8 mouse cellular contexts compared by ENCODE assay signal in the genomic region with DNA sequence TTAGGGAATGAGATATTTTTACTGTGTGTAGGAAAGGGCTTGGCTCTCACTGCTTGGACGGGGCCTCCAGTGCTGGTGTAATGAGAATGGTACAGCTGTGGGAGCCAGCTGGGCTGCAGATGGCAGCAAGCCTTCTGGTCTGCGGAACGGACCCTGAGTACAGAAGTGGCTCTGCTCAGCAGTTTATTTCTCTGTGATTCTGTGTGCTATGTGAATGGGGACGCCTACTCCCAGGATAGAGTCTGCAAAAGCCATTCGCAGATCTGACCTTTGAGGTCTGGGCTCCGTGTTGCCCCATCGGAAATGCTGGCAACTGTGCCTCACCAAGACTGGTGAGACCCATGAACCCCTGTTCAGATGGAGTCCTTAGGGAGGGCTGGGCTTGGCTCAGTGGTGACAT. TPM values are rescaled to one million over a fixed set of nuclear protein-coding genes. Genes with fewer than 3 reads are reported as not detected.
DNase-seq lines count a peak whose midpoint lies in the region; ATAC-seq lines count a peak whose summit lies in the region.

No protein-coding gene starts in this region.

- H3K4me2 ChIP-seq in heart, embryonic 11.5 days = peak overlapping the region; percentile 90
- peak overlapping the region; percentile 67 for H3K4me2 ChIP-seq in hindbrain, embryonic 14.5 days (replicated peaks)

- H3K27ac ChIP-seq in heart, embryonic 11.5 days (ENCODE audit: low read depth, low read length) = no peak overlapping the region
- no peak overlapping the region; the same call in 1 of the 2 replicates for H3K27ac ChIP-seq in hindbrain, embryonic 14.5 days
- no peak overlapping the region for H3K27ac ChIP-seq in midbrain, embryonic 10.5 days (replicated peaks)

- H3K9ac ChIP-seq in heart, embryonic 11.5 days (ENCODE audit: low read depth, low read length) = 0 out of 2 replicates have a peak overlapping the region, but pooled peaks have one; percentile 16
- H3K9ac ChIP-seq in hindbrain, embryonic 14.5 days = no peak overlapping the region

- ATAC-seq in heart, embryonic 11.5 days (replicated peaks; ENCODE audit: insufficient number of reproducible peaks, low FRiP score, low TSS enrichment) = no peak
- no peak for ATAC-seq in hindbrain, embryonic 14.5 days (ENCODE audit: low FRiP score)

- 41% methylated on average over 7 of the region's 7 CpGs for WGBS in heart, embryonic 11.5 days (ENCODE audit: insufficient replicate concordance)
- WGBS in hindbrain, embryonic 14.5 days = 44% methylated on average over 7 of the region's 7 CpGs
- 42% methylated on average over 7 of the region's 7 CpGs for WGBS in midbrain, embryonic 10.5 days

- no peaks in the 10 kb centered on the region for H3K9me3 ChIP-seq in heart, embryonic 11.5 days (replicated peaks; ENCODE audit: control insufficient read depth, low read length)
- H3K9me3 ChIP-seq in hindbrain, embryonic 14.5 days (ENCODE audit: control insufficient read depth, low read length) = no peaks in the 10 kb centered on the region
- no peaks in the 10 kb centered on the region for H3K9me3 ChIP-seq in midbrain, embryonic 10.5 days (replicated peaks)

- H3K27me3 ChIP-seq in heart, embryonic 11.5 days (ENCODE audit: control insufficient read depth, insufficient read depth, low read length) = no peaks in the 10 kb centered on the region; the same call in 1 of the 2 replicates
- peaks cover 7% of the 10 kb centered on the region; the same call in 1 of the 2 replicates for H3K27me3 ChIP-seq in hindbrain, embryonic 14.5 days (ENCODE audit: control insufficient read depth, insufficient read depth, low read length)
- peaks cover 54% of the 10 kb centered on the region for H3K27me3 ChIP-seq in midbrain, embryonic 10.5 days (ENCODE audit: low read depth, poor library complexity, severe bottlenecking)

- peaks cover 3% of the 10 kb centered on the region; the same call in 1 of the 2 replicates for H3K4me1 ChIP-seq in heart, embryonic 11.5 days (ENCODE audit: control insufficient read depth, insufficient read depth, low read length)
- H3K4me1 ChIP-seq in hindbrain, embryonic 14.5 days (replicated peaks; ENCODE audit: control insufficient read depth, insufficient read depth, low read length) = peaks cover 16% of the 10 kb centered on the region
- H3K4me1 ChIP-seq in midbrain, embryonic 10.5 days = peaks cover 38% of the 10 kb centered on the region

- no peak for DNase-seq in heart, adult 18-20 months
- peak; percentile 68 for DNase-seq in embryo, embryonic 10.5 days (ENCODE audit: low spot score)
- DNase-seq in hindbrain, embryonic 14.5 days (ENCODE audit: low spot score) = peak; percentile 50
- peak; percentile 21 for DNase-seq in midbrain, embryonic 10.5 days (ENCODE audit: low spot score)
- no peak for DNase-seq in adrenal gland, postnatal 25 days
- no peak for DNase-seq in cerebellum, adult 9-11 months
- no peak for DNase-seq in adrenal gland, postnatal 36 days

- peak overlapping the region; percentile 68 for H3K4me3 ChIP-seq in heart, embryonic 11.5 days (ENCODE audit: low read depth, low read length)
- H3K4me3 ChIP-seq in hindbrain, embryonic 14.5 days (replicated peaks; ENCODE audit: low read length) = peak overlapping the region; percentile 66
- H3K4me3 ChIP-seq in midbrain, embryonic 10.5 days = peak overlapping the region; percentile 71

- peaks cover 3% of the 10 kb centered on the region; the same call in 1 of the 2 replicates for H3K36me3 ChIP-seq in heart, embryonic 11.5 days (ENCODE audit: control insufficient read depth, insufficient read depth, low read length)
- no peaks in the 10 kb centered on the region for H3K36me3 ChIP-seq in hindbrain, embryonic 14.5 days (replicated peaks; ENCODE audit: control insufficient read depth, insufficient read depth)
- H3K36me3 ChIP-seq in midbrain, embryonic 10.5 days = peaks cover 7% of the 10 kb centered on the region; the same call in 1 of the 2 replicates

RNA-seq across cellular contexts. Expression of a gene that starts 2.7 kb away (rescaled TPM):
- 15.8 and 17.3 TPM in 2 replicates for polyA plus RNA-seq in heart, embryonic 11.5 days (2014; fragmentation: Nextera tagmentation; extraction: Ambion mirVana)
- total RNA-seq in heart, adult 18-20 months (2021) = 1 to 10 TPM; 1.1 to 1.2 TPM
- 5.6 and 6.5 TPM in 2 replicates for polyA plus RNA-seq in hindbrain, embryonic 14.5 days (2014; fragmentation: Nextera tagmentation; extraction: Ambion mirVana)
- polyA plus RNA-seq in midbrain, embryonic 10.5 days (2016; fragmentation: Nextera tagmentation; extraction: Ambion mirVana) = 7.6 and 8.8 TPM in 2 replicates
- 1.5 and 2.1 TPM in 2 replicates for total RNA-seq in adrenal gland, postnatal 25 days (2021)
- total RNA-seq in adrenal gland, postnatal 36 days (2021) = 1 to 10 TPM; 1.1 to 1.4 TPM

RNA-seq across cellular contexts. Expression of a gene that starts 30.1 kb away (rescaled TPM):
- 26.3 and 32.8 TPM in 2 replicates for polyA plus RNA-seq in heart, embryonic 11.5 days (2014; fragmentation: Nextera tagmentation; extraction: Ambion mirVana)
- total RNA-seq in heart, adult 18-20 months (2021) = 10 to 100 TPM; 51.5 to 56.0 TPM
- polyA plus RNA-seq in hindbrain, embryonic 14.5 days (2014; fragmentation: Nextera tagmentation; extraction: Ambion mirVana) = 35.2 and 37.3 TPM in 2 replicates
- 26.9 and 28.9 TPM in 2 replicates for polyA plus RNA-seq in midbrain, embryonic 10.5 days (2016; fragmentation: Nextera tagmentation; extraction: Ambion mirVana)
- 64.0 and 73.2 TPM in 2 replicates for total RNA-seq in adrenal gland, postnatal 25 days (2021)
- 10 to 100 TPM; 66.3 to 74.2 TPM for total RNA-seq in adrenal gland, postnatal 36 days (2021)

Comparison
In these comparisons a context has a peak if more than half of its experiments do, and no peak if none do; other contexts are left out.
1. DNase-seq: peak in embryo, embryonic 10.5 days (single experiment), hindbrain, embryonic 14.5 days (single experiment) and midbrain, embryonic 10.5 days (single experiment); none in heart, adult 18-20 months (0 of 2), adrenal gland, postnatal 25 days (single experiment), cerebellum, adult 9-11 months (single experiment) and adrenal gland, postnatal 36 days (0 of 2).
2. Peak in every context shown above with its lines, with median percentiles within 50 percentile points of each other: H3K4me3 ChIP-seq.